Mouse (Mus musculus) hematopoietic multipotent progenitor cell, adult 10-12 weeks (in vitro differentiated cells): ENCODE measurements around the gene Smarcc2. TPM values are rescaled to one million over a fixed set of nuclear protein-coding genes. Genes with fewer than 3 reads are reported as not detected.

Experiments
- polyA plus RNA-seq: library from polyadenylated mRNA; stranded (reverse); fragments of >175 nt; gene quantifications from 2 replicates; pipeline ENCODE4 v1.2.3, GENCODE M21; 2012; ENCODE audit warnings: low replicate concordance

The Smarcc2 gene
- 167 and 293 TPM in 2 replicates for polyA plus RNA-seq

GRCm38 (mm10) chr10:128458719-128459408, at the start of gene Smarcc2:
Gene Smarcc2, plus strand, starts transcription at chr10:128459248.

DNA sequence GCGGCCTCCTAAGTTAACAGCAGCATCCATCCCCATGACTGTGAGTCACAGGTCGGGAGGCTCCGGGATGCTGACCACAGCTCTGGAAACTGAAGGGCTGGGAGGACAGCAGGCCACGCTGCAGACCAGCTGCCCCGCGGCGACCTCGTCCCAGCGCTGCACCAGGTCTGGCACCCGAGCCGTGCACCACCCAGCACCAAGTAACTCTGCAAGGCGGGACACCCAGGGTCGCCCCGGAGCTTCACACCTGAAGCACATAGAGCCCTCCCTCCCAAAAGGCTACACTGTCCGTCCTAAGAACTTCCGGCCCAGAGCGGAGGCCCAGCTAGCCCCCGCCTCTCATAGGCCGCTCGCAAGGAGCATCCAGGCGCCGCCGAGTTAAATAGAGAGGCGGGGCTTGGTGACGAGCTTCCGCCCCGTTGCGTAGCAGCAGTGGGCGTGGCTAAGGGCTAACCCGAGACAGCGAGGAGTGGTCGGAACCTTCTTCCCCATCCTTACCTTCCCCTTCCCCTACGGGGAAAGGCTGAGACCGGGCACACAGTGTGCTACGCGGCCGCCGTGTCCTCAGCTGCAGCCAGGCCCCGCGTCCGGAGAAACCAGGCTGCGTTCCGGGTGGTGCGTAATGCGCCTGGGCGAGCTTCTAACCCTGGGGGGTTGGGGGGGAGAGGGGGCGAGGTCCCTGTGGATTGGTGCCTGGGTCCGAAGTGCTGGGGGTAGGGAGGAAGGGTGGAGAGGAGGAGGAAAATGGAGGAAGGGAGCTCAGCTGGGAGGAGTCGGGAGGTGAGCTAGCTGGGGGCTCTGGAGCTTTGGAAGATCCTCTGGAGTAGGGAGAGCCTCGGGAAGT, 47.6 kb upstream of the Smarcc2 start, which contains the start of the genes Nabp2 and Rnf41:
Gene Nabp2 (minus strand): TSS at position 282 of the 844 bp plus-strand sequence.
Gene Rnf41 (plus strand): TSS at position 447 of the 844 bp plus-strand sequence.

DNA sequence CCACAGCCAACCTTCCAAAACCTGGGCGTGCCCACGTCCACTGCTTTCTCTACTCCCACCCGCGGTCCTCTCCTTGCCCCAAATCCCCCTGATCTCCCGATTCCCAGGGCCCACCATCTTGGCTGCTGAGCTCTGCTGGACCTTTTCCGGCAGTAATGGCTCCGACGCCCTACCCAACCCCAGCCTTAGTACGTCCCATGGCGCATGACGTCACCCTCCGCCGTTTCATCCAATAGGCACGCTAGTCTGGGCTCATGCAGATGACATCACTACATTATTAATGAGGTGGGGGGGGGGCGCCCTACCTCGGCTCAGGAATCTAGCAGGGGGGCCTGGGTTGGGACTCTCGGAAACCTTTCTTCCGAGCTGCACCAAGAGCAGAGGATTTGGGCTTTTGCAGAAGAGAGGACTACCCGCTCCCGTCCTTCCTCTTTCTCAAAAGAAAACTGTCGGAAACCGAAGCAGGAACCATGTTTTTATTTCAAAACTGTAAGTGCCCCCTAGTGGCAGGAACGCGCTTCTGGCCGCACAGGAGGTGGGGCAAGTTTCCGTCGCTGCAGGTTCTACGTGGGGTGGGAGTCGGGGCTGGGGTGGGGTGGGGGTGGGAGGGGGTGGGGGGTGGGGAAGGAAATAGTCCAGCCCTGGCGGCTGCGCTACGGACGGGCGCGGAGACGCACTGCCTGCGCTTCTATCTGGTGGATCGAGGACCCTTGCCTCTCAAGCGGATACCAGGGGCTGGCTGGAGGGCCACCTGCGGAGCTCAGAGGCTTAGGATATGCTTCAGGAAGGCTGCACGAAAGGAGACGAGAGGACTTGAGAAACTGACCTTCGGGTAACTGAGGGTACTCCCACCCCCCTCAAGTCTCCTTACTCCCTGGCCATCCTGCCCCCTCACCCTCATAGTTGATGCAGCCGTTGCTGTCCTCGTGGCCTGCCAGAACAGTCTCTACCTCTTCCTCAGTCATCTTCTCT, 34.9 kb downstream of the Smarcc2 start, which contains the start of gene Myl6:
Gene Myl6 (minus strand): TSS at position 451 of the 972 bp plus-strand sequence.

GRCm38 (mm10) chr10:128498590-128498989, 39.5 kb downstream of the Smarcc2 start, which contains the start of gene Myl6b:
Gene Myl6b, minus strand, starts transcription at chr10:128498685.

GRCm38 (mm10) chr10:128525671-128526308, 66.7 kb downstream of the Smarcc2 start, which contains the start of gene Esyt1:
Gene Esyt1, minus strand, starts transcription at chr10:128525871.

Other genes starting within 250 kb of the Smarcc2 start
- 0.61 and 2.6 TPM in 2 replicates for gene Spryd4, start 247.4 kb upstream of the Smarcc2 start, polyA plus RNA-seq
- 0.17 TPM in 1 of 2 replicates, not detected in the other for gene Mip, start 233.4 kb upstream of the Smarcc2 start, polyA plus RNA-seq
- 8.5 and 11.9 TPM in 2 replicates for gene Timeless, start 227.2 kb upstream of the Smarcc2 start, polyA plus RNA-seq
- 0.08 TPM in 1 of 2 replicates, not detected in the other for gene Apon, start 205.2 kb upstream of the Smarcc2 start, polyA plus RNA-seq
- 0.21 TPM in 1 of 2 replicates, not detected in the other for gene Apof, start 190.6 kb upstream of the Smarcc2 start, polyA plus RNA-seq
- gene Stat2, start 188.7 kb upstream of the Smarcc2 start, polyA plus RNA-seq, result 38.6 and 62.2 TPM in 2 replicates
- 0.23 TPM in 1 of 2 replicates, not detected in the other for gene Il23a, start 160.5 kb upstream of the Smarcc2 start, polyA plus RNA-seq
- gene Pan2, start 155.9 kb upstream of the Smarcc2 start, polyA plus RNA-seq, result 4.9 and 7.2 TPM in 2 replicates
- gene Cnpy2, start 136.8 kb upstream of the Smarcc2 start, polyA plus RNA-seq, result 29.2 and 43.5 TPM in 2 replicates
- 9.9 and 31.8 TPM in 2 replicates for gene Cs, start 121.5 kb upstream of the Smarcc2 start, polyA plus RNA-seq
- 10.2 and 25.7 TPM in 2 replicates for gene Coq10a, start 90.3 kb upstream of the Smarcc2 start, polyA plus RNA-seq
- 59.6 and 62.0 TPM in 2 replicates for gene Ankrd52, start 82.1 kb upstream of the Smarcc2 start, polyA plus RNA-seq
- not detected in 2 replicates for gene Slc39a5, start 58.0 kb upstream of the Smarcc2 start, polyA plus RNA-seq
- gene Nabp2, start 47.8 kb upstream of the Smarcc2 start, polyA plus RNA-seq, result 115 and 117 TPM in 2 replicates
- 20.2 and 20.7 TPM in 2 replicates for gene Rnf41, start 47.6 kb upstream of the Smarcc2 start, polyA plus RNA-seq
- gene Myl6, start 34.9 kb downstream of the Smarcc2 start, polyA plus RNA-seq, result 68.9 and 549 TPM in 2 replicates
- 2.2 TPM in 2 replicates for gene Myl6b, start 39.4 kb downstream of the Smarcc2 start, polyA plus RNA-seq
- 177 and 239 TPM in 2 replicates for gene Esyt1, start 66.6 kb downstream of the Smarcc2 start, polyA plus RNA-seq
- 29.8 and 36.6 TPM in 2 replicates for gene Zc3h10, start 88.5 kb downstream of the Smarcc2 start, polyA plus RNA-seq
- 1,750 and 7,475 TPM in 2 replicates for gene Rpl41, start 90.1 kb downstream of the Smarcc2 start, polyA plus RNA-seq
- gene Pa2g4, start 106.7 kb downstream of the Smarcc2 start, polyA plus RNA-seq, result 93.8 and 156 TPM in 2 replicates
- gene Erbb3, start 130.4 kb downstream of the Smarcc2 start, polyA plus RNA-seq, result 1.8 TPM in 2 replicates
- 309 and 4,118 TPM in 2 replicates for gene Rps26, start 167.5 kb downstream of the Smarcc2 start, polyA plus RNA-seq
- 3.9 and 4.3 TPM in 2 replicates for gene Ikzf4, start 186.7 kb downstream of the Smarcc2 start, polyA plus RNA-seq
- gene Suox, start 214.8 kb downstream of the Smarcc2 start, polyA plus RNA-seq, result 1.3 and 4.4 TPM in 2 replicates
- 31.8 and 41.9 TPM in 2 replicates for gene Rab5b, start 237.0 kb downstream of the Smarcc2 start, polyA plus RNA-seq
- 0.13 TPM in 1 of 2 replicates, not detected in the other for gene Pmel, start 244.9 kb downstream of the Smarcc2 start, polyA plus RNA-seq
- gene Cdk2, start 245.8 kb downstream of the Smarcc2 start, polyA plus RNA-seq, result 14.0 and 16.9 TPM in 2 replicates